Mouse (Mus musculus) heart, postnatal 14 days (tissue): ENCODE data around the gene Pecr. TPM values are rescaled to one million over a fixed set of nuclear protein-coding genes. Genes with fewer than 3 reads are reported as not detected.
"Not testable (repeated sequence)": the region's sequence is repeated elsewhere in the genome, so short reads cannot be mapped to it uniquely, and the experiment has no call there.

ENCODE experiments used
- DNase-seq, 2 experiments: peaks; one replicate each; pipeline ENCODE4 v3.0.0; 2021 to 2022
- intact Hi-C: fragments of 180-260 bp; cut with DNase I; formaldehyde crosslinking; loops from one replicate; pipeline ENCODE4 v1.15.1; 2025
- total RNA-seq, 2 experiments: library from RNA; stranded (reverse); gene quantifications; 2 replicates each; pipeline ENCODE4 v1.2.3; 2021

Gene Pecr
- total RNA-seq, 2 experiments from 2014 or later: 11.1 to 11.4 TPM

- not testable (repeated sequence) for DNase-seq
- intact Hi-C loops: loop anchor here (10.0 kb wide), 1 partner anchor 66 kb away; the partner anchor contains the start of gene Xrcc5
Measured at GRCm38 (mm10) chr1:72239113-72239512, 45.0 kb downstream of the Pecr start.

DNA sequence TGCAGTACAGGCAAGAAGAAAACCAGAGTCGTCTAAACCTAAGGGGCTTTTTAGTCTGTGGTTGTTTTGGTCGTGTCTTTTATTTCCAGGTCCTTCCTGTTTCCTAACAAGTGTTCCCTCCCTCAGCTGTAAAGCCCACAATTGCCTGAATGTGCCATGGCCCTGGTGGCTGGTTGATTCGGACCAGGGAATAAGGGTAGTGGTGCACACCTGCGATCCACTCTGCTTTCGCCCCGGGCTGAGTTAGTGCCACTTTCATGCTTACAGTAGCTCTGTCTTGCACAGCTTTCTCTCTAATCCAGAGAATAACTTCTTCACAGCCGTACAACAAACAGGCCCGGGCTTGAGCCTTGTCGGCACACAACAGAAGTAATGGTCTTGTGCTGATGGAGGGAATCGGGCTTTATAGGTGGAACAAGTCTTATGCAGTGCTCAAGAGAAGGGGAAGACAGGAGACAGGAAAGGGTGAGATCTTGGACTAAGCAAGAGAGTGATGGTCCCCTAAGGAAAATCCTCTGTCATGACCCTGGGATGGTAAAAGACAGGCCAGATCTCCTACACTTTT lies 46.0 kb downstream of the Pecr start:
- no peak for DNase-seq
- intact Hi-C loops: loop anchor here (10.0 kb wide), 1 partner anchor 67 kb away; the partner anchor contains the start of gene Xrcc5

DNA sequence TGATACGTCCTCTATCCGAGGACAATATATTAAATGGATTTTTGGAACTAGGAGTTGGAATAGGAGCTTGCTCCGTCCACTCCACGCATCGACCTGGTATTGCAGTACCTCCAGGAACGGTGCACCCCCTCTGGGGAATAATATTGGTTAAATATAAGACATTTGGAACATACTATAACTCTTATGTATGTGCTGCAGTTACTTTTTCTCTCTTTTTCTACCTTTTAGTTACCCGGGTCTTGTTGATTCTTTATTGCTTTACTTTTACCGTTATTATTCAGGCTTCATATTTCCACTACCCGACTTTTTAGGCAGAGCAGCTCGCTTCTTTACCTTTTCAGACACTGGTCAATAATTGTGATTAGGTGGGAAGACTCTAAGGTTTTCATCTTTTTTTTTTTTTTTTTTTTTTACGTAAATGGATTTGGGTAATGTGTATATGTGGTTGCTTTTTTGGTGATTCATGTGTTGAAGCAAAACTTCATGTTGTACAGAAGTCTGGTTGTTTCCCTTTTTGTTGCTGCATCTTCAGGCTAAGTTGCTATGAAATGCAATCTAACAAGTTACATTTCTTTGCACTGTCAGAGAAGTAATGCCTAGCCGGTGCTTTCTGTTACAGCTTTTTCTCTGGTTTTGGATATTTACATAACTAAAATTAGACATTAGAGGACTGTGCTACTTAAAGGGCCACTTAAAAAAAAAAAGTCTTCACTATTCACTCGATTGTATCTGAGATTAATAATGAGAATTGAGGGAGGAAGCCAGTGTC lies 46.9 kb downstream of the Pecr start:
- no peak for DNase-seq

GRCm38 (mm10) chr1:72236363-72237006 lies 47.6 kb downstream of the Pecr start:
- intact Hi-C loops: loop anchor here (10.0 kb wide), 1 partner anchor 68 kb away; the partner anchor contains the start of gene Xrcc5
- peak; percentile 75 to 79 for DNase-seq

More for the DNA sequence above, 46.9 kb downstream of the Pecr start:
- intact Hi-C loops: loop anchor here (10.0 kb wide), 1 partner anchor 68 kb away; the partner anchor contains the start of gene Xrcc5

DNA sequence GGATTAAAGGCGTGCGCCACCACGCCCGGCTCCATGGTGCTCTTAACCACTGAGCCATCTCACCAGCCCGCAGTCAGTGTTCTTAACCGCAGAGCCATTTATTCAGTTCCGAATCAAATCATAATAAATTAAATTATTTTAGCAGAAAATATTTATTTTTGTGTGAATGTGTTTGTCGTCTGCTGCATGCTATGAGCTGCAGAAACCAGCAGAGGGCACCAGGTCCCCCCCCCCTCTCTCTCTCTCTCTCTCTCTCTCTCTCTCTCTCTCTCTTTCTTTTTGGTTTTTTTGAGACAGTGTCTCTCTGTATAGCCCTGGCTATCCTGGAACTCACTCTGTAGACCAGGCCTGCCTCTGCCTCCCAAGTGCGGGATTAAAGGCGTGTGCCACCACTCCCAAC lies 51.5 kb downstream of the Pecr start:
- intact Hi-C loops: loop anchor here (10.0 kb wide), 1 partner anchor 72 kb away; the partner anchor contains the start of gene Xrcc5
- DNase-seq: not testable (repeated sequence)

DNA sequence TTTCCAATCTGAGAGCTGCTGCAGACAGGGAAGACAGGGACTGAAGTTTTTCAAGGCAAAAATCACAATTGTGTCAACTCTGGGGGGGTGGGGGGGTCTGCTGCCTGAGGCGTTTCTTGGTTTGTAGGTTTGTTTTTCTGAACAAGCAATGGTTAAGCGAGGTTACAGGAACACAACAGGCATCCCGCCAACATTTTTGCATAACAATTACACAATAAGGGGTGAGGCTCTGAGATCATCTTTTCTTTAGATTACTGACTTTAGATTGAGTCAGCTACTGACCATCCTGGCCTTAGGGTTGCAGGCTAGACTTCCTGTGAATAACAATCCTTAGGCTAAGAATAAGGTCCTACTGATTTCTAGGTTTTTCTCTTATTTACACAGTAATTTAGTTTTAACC lies 55.1 kb downstream of the Pecr start:
- intact Hi-C loops: no loop called here
- DNase-seq: peak in 1 of 2 experiments; percentile 44

DNA sequence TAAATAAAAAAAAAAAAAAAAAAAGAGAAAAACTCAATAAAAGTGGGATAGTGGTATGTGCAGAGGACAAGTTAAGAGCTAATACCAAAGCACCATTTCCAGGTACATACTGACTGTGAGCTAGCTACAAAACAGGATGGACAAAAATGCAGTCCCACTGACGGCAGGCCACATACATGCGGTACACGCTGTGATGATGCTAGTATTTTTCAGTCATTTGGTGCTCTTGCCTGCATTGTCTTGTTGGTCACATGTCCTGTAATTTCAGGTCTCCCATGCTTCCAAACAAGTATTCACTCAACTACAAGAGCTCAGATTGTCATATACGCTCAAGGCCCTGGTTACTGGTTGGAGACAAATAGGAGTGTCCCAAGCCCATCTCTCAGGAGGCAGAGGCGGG lies 56.6 kb downstream of the Pecr start:
- intact Hi-C loops: no loop called here
- no peak for DNase-seq

DNA sequence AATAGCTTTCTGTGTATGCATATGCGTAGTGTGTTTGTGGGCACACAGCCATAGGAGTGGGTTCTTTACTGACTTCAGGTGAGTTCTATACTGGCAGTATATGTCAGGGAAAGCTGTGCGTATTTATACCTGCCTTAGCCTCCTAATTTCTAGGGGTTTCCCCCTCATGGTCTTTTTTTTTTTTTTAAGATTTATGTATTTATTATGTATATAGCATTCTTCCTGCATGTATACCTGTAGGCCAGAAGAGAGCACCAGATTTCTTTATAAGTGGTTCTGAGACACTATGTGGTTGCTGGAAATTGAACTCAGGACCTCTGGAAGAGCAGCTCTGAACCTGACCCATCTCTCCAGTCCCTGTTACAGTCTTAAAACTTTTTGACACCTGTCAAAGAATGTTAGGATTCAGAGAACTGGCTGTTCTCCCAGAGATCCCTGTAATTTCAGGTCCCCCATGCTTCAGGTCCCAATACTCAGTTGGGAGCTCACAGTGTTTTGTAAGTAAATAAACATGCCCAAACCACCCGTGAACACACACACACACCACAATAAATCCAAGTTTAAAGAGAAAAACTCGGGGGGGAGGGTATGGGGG lies 57.1 kb downstream of the Pecr start:
- intact Hi-C loops: no loop called here
- DNase-seq: no peak

DNA sequence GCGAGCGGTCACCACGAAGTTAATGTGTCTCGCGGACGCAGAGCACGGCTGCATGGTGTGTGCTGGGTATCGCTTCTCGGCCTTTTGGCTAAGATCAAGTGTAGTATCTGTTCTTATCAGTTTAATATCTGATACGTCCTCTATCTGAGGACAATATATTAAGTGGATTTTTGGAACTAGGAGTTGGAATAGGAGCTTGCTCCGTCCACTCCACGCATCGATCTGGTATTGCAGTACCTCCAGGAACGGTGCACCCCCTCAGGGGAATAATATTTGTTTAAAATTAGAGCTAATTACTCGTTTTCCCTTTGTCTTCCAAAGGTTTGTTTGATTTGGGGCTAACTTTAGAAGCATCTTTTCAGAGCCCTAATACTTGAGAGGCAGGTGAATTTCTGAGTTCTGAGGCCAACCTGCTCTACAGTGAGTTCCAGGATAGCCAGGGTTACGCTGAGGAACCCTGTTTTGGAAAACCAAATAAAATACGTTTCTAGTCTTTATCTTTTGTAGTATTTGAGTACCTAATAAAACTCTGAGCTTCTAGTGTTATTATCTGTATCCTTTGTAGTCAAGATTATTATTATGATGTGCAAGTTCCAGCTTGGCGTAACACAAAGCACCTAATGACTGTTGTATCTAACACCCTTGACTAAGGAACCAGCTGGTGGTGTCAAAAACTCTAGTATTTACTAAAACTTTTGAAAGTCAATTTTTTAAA lies 57.8 kb downstream of the Pecr start:
- intact Hi-C loops: no loop called here
- DNase-seq: no peak

DNA sequence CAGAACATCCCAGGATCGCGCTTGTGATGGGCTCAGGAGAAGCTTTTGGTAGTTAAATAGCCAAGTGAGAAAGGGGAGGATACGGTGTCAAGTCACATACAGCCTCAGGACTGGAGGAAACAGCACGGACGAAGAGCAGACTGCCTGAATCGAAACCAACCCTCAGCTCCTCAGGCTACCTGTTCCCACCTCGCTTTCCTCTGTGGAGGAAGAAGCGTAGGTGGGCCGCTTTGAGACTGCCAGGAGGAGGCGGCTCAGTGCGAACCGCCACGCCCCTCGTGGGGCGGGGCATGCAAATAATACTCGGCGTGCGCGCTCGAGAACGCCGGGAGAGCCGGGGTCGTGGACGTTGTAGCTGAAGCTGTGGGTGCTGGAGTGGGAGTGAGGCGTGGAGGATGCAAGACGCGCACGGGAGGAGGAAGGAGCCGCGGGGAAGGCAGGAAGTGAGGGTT lies 58.4 kb downstream of the Pecr start:
- intact Hi-C loops: not testable (repeated sequence)
- DNase-seq: peak; percentile 83 to 87

DNA sequence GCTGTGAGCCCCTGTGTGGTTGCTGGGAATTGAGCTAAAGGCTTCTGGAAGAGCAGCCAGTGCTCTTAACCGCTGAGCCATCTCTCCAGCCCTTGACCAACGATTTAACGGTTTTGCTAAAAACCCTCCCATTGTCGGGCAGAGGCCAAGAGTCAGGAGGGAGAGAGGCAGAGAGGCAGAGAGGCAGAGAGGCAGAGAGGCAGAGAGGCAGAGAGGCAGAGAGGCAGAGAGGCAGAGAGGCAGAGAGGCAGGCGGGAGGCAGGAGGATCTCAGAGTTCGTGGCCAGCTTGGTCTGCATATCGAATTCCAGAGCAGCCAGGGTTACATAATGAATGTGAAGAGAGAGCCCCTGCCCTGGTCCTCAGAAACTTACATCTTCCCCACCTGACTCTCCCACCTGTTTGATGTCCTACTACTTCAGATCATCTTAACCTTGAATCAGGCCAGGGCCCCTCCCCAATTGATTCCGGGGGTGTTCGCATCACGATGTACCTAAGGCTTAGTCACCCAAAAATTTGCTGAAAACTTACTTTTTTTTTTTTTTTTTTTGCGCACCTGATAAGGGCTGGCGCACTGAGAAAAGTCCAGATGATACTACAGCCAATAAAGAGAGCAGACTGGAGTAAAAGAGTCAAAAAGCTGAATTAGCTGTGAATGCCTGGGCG lies 58.9 kb downstream of the Pecr start:
- DNase-seq: no peak
- intact Hi-C loops: no loop called here

GRCm38 (mm10) chr1:72220008-72220407 lies 64.1 kb downstream of the Pecr start:
- intact Hi-C loops: no loop called here
- DNase-seq: no peak

- no peak for DNase-seq
- intact Hi-C loops: no loop called here
Measured at GRCm38 (mm10) chr1:72219116-72219515, 65.0 kb downstream of the Pecr start.

DNA sequence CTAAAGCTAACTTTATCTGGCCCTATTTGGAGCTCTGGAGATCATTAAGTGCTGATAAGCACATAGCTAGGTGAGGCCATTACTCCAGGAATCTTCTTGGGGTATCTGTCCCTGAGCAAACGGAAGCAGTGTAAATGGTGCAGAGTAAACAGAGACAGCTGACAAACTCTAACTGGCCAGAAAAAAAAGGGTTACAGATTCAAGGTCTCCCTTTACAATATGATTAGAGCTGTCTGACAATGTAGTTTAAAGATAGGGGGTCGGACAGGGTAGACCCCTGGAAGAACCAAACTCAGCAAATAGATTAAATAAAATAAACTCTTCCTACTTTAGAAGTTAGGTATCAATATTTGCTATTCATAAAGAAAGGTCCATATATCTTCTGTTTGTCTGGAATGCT lies 65.5 kb downstream of the Pecr start:
- intact Hi-C loops: no loop called here
- DNase-seq: no peak

DNA sequence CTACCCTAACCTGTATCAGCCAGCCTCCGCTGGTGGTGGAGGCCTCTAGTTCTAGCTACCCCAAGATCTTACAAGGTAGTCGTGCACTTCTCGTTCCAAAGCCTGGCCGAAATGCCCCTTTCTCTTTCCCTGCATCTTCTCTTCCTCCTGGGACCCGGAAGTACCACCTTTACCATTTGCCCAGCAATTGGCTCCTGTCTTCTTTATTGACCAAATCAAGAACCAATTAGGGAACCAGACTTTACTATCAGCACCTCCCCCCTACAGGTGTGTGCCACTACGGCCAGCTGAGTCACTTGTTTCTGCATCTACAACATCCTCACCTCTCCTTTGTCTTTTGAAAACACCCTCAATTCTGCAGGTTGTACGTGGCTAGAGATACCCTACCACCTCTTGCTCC lies 67.4 kb downstream of the Pecr start:
- intact Hi-C loops: no loop called here
- DNase-seq: no peak

DNA sequence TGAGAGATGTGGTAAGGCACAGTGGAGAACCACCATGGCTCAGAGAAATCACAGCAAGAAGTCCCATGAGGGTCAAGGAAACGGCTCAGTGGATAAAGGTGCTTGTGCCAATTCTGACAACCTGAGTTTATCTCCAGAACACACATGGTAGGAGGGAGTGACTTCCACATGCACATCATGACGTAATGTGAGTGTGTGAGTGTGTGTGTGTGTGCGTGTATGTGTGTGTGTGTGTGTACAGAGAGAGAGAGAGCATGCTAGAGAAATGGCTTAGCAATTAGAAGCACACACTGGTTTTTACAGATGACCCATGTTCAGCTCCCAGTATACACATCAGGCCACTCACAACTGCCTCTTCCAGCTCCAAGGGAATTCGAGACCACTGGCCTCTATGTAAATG lies 68.9 kb downstream of the Pecr start:
- DNase-seq: no peak
- intact Hi-C loops: no loop called here

DNA sequence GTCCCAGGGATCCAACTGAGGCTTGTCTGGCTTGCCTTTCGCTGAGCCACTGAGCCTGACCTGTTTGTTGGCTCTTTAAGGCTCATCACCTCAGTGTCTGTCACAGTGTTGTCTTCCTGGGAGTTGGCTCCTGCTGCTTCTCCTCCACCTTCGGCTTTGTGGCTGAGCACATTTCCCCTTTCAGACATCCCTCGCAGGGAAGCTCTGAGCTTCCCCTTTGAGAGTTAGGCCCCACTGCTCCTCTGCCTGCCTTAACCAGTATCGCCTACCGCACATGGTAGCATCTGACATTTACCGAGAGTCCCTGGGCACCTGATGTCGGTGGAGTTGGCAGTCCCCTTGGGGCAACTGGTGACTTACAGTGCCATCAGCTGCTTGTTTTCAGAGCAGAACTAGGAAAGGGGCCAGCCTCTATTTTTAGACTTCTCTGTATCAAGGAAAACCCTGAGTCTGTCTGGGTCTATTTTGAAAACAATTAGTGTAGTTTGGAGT lies 69.6 kb downstream of the Pecr start:
- intact Hi-C loops: no loop called here

GRCm38 (mm10) chr1:72213954-72214353 lies 70.2 kb downstream of the Pecr start:
- intact Hi-C loops: no loop called here
- no peak for DNase-seq

More for the DNA sequence above, 69.6 kb downstream of the Pecr start:
- DNase-seq: peak; percentile 46 to 74
